Mouse (Mus musculus): Measurements from ENCODE around the gene Steap3.

Steap3 gene

DNA sequence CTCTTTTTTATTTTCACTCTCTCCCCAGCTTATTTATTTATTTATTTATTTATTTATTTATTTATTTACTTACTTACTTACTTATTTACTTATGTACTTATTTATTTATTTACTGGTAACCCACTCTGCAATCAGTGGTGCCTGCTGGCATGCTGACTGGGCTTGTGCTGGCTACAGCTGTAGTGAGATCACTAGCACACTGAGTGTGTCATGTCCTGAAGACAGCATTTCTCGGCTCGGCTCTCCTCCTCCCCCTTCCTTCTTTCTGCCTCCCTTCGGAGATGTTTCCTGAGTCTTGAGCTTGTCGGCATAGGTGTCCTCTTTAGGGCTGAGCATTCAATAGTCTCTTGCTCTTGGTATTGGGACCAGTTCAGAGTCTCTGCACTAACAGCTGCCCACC, 73.6 kb downstream of the Steap3 start:
- DNase-seq (ENCODE audit: low read depth in 2 of 2, low spot score in 2 of 2), result no peak

DNA sequence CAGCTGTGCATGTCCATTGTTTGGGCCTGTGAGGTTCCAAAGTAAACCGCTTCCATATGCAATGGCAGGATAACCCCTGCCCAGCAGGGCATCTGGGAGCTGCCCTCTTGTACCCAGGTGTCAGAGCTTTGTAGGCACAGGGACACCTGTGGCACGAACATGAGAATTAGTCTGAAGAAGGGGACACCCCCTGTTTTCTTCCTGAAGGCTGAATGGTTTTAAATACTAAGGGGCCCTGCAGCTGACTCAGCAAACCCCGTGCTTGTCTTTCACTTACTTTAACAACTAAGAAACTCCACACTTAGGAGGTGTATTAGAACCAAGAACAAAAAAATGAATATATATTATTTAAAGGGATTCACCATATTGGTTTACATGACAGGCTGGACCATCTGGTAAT, 74.4 kb downstream of the Steap3 start:
- DNase-seq (ENCODE audit: low read depth in 2 of 2, low spot score in 2 of 2), result no peak

DNA sequence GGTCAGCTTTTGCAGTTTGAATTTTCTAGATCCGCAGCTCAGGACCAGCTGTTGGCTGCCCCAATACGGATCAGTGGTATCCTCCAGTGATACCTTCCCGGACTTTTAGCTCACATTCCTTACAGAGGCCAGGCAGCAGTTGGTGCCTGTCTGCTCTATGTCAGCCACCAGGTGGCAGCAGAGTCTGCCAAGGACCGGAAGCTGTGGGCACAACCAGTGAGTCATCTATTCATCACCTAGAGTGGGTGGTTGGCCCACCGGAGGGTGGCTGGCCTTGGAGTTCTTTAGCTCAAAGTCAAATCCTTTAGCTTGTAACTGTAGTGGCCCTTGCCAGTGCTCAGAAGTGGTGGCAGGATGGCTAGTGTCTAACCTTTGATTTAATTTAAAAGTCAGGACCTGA, 75.3 kb downstream of the Steap3 start:
- DNase-seq (ENCODE audit: low read depth in 2 of 2, low spot score in 2 of 2), result peak; percentile 61 to 66

DNA sequence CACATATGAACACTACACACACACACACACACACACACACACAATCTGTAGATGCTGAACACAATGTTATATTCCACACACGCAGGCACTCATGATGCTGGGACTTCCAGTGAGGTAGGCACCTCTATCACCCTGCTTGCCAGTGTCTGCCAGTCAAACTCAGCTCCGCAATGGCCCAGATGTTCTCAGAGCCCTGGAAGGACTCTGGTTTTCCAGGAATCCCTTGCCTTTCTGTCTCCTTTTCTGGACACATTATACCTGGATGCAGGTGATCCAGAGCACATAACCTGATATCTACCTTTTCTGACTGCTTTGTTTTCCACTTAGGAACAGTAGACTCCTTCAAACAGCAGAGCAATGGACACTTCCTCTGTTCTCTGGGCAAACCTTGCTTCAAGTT, 75.8 kb downstream of the Steap3 start:
- DNase-seq (ENCODE audit: low read depth in 2 of 2, low spot score in 2 of 2), result no peak

DNA sequence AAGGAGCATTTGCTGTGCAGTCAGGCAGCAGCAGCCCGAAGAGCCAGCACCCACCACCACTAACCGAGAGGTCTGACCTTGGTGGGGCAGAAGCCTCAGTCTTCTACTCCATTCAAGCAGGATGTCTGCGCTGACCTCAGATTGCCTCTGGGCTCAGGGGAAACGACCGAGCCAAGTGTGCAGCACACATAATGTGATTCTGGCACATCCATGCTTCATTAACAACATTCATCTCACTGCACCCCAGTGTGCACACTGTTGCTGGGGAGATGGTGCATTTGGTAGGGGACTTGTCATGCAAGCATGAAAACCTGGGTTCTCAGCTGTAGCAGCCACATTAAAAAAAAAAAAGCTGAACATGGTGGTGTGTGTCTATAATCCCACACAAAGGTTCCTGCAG, 76.6 kb downstream of the Steap3 start:
- DNase-seq (ENCODE audit: low read depth in 2 of 2, low spot score in 2 of 2), result no peak

DNA sequence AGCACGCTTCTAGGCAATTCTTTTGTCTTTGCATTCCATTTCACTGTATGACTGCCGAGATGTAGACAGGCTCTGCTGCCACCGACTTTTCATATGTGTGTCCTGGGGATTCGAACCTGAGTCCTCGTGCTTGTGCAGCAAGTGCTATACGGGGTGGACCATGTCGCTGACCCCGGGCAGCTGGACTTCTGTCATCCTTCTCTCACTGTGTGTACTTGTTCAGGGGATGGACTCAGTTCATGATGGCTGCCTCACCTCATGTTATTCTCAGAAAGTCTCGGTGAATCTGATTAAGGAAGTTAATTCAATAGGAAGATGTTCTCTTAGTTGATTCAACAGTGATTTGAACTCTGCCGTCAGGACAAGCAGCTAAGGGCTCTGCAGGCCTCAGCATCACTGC, 78.9 kb downstream of the Steap3 start:
- DNase-seq (ENCODE audit: low read depth in 2 of 2, low spot score in 2 of 2), result no peak

DNA sequence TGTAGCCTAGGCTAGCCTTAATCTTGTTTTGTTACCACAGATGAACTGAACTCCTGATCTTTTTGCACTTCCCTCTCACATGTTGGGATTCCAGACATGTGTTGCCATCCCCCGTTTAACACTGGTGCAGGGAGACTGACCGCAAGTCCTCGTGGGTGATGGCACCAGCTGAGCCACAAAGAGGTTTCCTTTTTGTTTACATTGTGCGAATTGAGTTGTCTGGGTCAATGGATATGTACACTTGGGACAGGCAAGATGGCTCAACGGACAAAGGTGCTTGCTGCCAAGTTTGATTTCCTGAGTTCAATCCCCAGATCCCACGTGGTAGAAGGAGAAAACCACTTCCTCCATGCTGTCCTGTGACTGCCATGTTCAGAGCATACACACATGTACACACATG, 80.2 kb downstream of the Steap3 start:
- no peak for DNase-seq (ENCODE audit: low read depth in 2 of 2, low spot score in 2 of 2)

DNA sequence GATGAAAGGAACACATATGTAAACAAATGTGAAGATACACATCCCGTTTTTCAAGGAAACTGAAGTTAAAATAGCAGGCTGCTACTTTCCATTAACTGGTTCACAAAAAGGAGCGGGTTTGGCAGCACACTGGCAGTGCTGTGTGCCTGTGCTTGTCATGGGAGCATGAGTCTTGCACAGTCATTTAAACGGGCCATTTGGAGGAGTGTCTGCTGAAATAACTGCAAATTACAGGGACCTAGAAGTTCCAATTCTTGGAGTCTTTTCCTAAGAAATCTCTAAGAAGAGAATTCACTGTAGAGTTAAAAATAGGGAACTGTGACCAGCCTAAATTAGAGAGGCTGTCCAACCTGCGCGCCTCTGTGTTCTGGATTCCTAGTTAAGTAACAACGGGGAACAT, 81.6 kb downstream of the Steap3 start:
- no peak for DNase-seq (ENCODE audit: low read depth in 2 of 2, low spot score in 2 of 2)

DNA sequence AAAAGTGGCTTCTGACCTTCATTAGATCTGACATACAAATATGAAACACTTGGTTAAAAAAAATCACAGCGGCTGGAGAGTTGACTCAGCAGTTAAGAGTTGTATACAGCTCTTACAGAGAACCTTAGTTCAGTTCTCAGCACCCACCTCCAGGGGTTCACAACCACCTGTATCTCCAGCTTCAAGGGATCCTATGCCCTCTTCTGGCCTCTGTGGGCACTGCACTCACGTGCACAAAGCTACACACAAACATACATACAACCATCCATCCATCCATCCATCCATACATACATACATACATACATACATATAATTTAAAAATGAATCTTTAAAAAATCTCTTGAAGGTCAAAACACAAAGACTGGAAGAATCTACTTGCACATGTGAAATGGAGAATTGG, 82.2 kb downstream of the Steap3 start:
- no peak for DNase-seq (ENCODE audit: low read depth in 2 of 2, low spot score in 2 of 2)

DNA sequence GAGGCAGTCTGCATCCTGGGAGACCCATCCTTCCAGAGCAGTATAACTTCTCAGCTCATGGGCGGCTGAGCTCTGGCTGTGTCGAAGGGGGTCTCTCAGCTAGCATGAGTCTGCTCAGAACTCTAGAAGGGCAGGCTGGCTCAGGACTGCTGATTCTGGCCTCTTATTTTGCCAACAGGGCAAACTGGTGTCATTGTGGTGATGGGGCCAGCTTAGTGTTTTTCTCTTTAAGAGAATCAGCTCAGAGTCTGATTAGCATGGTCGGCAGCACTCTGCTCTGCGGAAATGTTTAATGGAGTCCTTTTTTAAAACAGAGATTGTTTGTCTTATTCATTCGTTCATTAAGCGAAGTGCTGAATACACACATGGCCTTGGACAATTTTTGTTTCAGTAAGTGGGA, 83.3 kb downstream of the Steap3 start:
- DNase-seq (ENCODE audit: low read depth in 2 of 2, low spot score in 2 of 2), result no peak

DNA sequence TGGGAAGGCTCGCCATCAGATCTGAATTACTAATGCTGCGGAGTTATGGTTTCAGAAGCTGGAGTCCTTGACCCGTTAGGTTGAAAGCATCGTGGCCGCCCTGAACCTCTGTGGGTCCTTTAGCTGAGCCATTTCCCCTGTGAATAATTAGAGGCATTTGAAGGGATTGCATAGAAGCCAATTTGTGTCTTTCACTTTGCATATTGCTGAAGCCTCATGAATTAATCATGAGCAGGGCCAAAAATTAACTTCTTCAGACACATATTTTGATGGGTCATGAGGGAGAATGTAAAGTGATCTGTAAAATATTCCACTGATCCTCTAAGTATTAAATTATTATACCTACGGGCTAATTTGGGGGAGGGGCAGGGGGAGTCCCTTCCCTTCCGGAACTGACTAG, 85.4 kb downstream of the Steap3 start:
- no peak for DNase-seq (ENCODE audit: low read depth in 2 of 2, low spot score in 2 of 2)

DNA sequence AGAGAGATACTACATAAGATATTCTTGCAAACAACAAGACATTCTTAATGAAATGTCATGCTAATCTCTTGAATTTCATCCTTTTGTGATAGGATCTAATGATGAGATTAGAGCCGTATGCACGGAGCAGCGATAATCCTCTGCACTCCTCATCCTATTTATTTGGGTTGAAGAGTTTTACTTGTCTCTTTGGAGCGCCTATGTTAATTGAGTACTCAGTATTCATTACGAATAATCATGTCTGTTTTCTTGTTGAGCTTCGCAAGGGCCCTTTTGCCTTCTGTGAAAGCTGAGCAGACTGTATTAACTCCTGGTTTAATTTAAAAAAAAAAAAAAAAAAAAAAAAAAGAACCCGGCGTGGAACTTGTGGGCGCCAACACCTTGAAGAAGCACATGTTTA, 85.8 kb downstream of the Steap3 start:
- DNase-seq (ENCODE audit: low read depth in 2 of 2, low spot score in 2 of 2), result no peak

DNA sequence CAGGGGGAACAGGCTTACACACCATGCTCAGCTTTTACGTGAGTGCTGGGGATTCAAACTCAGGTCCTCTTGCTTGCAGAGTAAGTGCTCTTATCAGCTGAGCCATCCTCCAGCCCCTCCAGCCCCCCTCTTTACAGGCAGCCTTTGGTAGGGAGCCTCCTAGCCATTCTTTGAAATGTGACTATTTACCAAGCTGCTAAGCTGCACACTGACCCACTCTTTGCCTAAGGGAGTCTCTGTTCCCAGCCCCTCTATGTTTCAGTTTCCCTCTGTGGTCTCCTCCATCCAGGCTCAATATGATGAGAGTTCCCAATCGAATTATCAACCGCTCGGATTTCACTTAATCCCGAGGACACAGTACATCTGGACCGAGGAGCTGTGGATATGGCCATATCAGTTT, 86.3 kb downstream of the Steap3 start:
- DNase-seq (ENCODE audit: low read depth in 2 of 2, low spot score in 2 of 2), result no peak

DNA sequence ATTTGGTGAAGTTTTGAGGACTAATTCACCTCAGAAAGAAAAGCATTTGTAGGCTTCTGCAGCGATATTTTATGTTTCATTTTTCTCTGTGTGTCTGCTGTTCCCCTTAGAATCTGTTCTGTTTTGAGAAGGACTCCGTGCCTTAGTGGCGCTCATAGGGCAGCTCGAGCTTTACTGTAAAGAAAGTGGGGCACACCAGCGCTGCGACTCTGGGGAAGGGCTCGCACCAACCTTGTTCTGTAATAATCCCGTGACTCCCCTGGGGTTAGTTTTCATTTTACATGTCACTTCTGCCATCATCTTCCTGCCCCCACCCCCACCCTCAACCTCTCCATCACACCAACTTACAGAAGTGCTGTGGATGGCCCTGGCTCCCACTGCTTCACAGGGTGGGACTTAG, 95.4 kb downstream of the Steap3 start:
- DNase-seq (ENCODE audit: low read depth in 2 of 2, low spot score in 2 of 2), result no peak

DNA sequence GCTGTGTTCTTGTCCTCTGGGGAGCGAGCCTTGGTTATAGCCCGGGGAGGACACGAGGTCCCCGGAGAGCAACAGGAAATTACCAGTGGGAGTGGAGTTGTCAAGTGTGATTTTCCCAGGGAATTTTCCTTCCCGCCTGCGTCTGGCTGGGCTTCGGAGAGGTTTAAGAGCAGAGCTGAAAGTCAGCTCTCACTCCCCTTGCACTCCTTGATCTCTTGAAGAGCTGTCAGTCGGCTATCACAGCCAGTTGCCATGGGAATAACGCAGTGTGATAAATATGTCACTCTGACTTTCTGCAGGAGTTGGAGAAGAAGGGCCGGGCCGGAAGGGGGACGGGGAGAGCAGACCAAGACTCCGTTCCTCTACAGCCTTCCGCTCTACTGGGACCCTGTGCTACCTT, 96.2 kb downstream of the Steap3 start:
- no peak for DNase-seq (ENCODE audit: low read depth in 2 of 2, low spot score in 2 of 2)

DNA sequence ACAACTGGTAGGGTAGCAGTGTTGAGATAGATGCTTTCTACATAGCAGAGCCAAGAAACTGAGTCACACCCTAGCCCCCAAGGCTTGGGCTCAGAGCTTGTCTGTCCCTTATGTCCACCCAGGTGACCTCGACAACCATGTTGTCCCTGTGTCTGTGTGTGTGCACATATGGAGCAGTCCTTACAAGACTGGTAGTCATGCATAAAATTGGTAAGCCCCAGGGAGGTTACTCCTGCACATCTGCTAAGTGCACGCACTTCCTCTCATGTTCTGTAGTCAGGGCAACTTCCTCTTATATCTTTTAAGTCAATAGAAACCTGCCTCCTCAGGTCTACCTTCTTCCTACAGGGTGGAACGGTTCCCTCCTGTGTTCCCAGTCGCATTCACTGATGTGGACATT, 97.5 kb downstream of the Steap3 start:
- DNase-seq (ENCODE audit: low read depth in 2 of 2, low spot score in 2 of 2), result no peak

DNA sequence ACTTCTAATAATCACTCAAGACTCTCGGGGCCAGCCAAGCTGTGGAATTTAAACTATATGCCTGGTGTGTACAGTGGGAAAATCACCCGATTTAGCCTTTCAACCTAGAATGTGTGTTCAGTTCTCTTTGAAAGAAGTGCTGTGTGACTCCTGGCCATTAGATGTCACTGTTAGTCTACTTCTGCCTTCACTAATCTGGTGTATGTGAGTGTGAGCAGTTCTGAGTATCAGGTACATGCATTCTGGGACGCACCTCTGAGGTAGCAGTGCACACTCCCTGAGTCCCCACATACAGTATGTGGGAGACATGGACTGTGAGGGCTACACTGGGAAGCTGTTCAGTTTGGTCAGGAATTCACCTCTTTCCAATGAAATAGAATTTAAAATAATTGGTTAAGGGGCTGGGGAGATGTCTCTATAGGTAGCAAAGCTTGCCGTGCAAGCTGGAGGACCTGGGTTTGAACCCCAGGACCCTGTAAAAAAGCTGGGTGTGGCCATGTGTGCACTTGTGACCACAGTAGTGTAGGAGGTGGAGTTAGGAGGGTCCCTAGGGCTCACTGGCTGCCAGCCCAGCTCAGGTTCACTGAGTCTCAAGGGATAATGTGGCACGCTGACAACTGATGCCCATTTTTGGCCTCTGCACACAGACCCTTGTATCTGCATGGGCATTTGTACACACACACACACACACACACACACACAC, 100.5 kb downstream of the Steap3 start:
- DNase-seq (ENCODE audit: low read depth in 2 of 2, low spot score in 2 of 2), result no peak

DNA sequence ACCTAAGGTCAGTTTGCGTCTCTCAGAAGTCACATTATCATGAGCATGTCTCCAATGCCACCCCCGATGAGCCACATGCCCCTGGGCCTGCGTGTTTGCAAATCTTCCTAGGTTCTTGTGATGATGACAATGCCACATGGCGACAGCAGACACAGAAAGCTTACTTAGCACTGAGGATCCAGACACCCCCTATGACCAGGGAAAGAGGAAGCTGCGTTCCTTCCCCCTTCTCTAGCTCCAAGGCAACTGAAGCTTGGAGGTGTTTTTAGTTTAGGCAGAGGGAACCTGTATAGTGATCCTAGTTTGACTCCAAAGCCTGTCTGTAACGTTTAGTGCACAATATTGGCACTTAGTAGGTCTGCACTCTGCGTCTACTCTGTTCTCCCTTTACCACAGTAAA, 102.2 kb downstream of the Steap3 start:
- no peak for DNase-seq (ENCODE audit: low read depth in 2 of 2, low spot score in 2 of 2)

DNA sequence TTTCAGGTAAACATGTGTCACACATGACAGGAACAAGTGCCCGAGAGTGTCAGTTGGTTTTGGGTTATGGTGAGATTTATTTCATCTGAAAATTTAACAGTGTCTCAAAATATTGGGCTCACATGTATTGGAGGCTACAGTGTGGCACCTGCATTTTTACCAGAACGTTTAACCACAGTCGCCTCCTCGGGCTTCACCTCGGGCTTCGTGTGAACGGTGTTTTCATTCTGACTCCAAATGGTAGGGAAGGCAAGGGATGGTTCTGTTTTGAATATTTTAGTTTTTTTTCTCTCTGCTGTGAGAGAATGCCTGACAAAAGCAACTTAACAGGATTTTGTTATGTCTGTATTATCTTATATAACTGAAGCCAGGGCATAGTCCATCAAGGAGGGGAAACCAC, 103.8 kb downstream of the Steap3 start:
- no peak for DNase-seq (ENCODE audit: low read depth in 2 of 2, low spot score in 2 of 2)

DNA sequence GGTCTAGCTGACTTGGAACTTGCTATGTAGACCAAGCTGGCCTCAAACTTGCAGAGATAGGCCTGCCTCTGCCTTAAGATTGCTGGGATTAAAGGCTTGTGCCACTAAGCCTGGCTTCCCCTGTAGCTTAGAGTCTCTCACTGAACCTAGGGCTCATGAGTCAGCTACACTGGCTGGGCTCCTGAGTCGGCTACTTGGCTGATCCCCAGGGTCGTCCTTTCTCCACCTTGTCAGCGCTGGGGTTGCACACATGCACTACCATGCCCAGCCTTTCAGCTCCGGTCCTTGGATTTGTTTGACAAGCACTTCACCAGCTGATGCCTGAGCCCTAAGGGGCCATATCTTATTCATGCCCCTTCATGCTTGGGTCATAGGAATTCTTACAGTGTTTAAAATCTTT, 104.5 kb downstream of the Steap3 start:
- DNase-seq (ENCODE audit: low read depth in 2 of 2, low spot score in 2 of 2), result no peak

DNA sequence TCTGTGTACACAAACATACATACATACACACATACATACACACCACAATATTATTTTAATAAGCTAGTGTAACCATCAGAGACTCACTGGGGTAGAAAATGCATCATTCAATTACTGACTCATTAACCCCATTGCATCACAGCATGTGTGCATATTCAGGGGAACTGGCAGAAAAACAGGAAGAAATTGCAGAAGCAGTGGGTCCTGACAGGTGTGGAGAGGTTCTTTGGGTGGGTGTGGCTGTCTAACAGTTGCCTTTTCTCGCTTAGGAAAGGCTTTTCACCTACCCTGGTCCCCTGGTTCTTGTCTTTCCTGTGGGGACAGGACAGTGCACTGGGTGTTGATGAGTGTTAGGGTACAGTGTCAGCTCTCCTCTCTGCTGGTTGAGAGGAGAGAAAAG, 109.9 kb downstream of the Steap3 start:
- DNase-seq (ENCODE audit: low read depth in 2 of 2, low spot score in 2 of 2), result no peak

DNA sequence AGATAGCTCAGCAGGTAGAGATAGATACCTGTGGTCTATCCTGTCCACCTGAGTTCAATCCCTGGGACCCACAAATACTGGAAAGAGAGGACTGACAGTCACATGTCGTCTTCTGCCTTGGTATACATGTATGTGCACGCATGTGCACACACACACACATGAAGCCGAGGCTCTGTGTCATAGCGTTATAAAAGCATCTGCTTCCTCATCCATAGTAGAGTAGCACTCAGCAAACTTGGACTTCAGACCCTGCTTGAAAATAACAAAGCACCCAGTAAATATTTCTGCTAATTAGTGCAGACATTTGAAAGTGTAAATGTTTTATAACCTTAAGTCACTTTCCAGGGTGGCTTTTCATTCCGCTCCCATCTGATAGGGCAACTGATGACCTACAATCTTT, 111.0 kb downstream of the Steap3 start:
- no peak for DNase-seq (ENCODE audit: low read depth in 2 of 2, low spot score in 2 of 2)

DNA sequence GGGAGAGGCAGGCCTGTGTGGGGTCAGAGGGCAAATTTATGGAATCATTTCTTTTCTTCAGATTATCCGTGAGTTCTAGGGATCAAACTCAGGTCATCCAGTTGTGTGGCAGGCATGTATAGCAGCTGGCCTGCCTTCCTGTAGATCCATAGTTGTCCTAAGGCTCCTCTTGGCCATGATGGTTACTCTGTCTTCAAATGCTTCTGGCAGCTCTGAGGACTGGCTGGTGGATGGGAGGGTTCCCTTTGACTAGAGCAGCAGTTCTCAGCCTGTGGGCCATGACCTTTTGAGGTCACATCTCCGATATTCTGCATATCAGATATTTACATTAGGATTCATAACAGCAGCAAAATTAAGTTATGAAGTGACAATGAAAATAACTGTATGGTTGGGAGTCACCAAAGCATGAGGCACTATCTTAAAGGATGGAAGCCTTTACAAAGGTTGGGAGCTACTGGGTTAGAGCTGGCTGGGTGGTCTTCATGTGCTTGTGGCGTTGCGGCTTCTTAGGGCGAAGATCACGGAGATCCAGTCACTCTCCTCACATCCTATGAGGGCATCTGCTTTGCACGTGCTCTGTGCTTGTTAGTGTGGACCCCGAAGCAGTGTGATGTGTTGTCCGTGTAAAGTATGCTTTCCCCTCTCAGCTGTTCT, 113.9 kb downstream of the Steap3 start:
- DNase-seq (ENCODE audit: low read depth in 2 of 2, low spot score in 2 of 2), result no peak
